Mouse (Mus musculus): Measurements from ENCODE around the gene Trim58.

- no peak for TF ChIP-seq CTCF (IDR thresholded peaks at IDR 0.05)
- TF ChIP-seq EP300 (IDR thresholded peaks at IDR 0.05), result no peak
These were observed 31.6 kb downstream of the Trim58 start for GRCm38 (mm10) chr11:58671825-58672224.
